Mouse (Mus musculus): ENCODE data around the gene Avpi1. TPM values are rescaled to one million over a fixed set of nuclear protein-coding genes. Genes with fewer than 3 reads are reported as not detected.

Gene Avpi1
- polyA plus RNA-seq, 1 experiment from 2014 or later = 29.5 TPM

- Histone ChIP-seq H3K4me2 (no peak overlapping the region), H3K4me1 (ENCODE audit: control insufficient read depth, insufficient read depth, low read length) (no peaks in the 10 kb centered on the region), H3K27ac (ENCODE audit: low read depth, low read length) (no peak overlapping the region), H3K9ac (ENCODE audit: low read depth, low read length) (no peak overlapping the region), H3K9me3 (replicated peaks; ENCODE audit: control insufficient read depth, low read length) (no peaks in the 10 kb centered on the region), H3K36me3 (ENCODE audit: control insufficient read depth, insufficient read depth, low read length) (no peaks in the 10 kb centered on the region), H3K27me3 (ENCODE audit: control insufficient read depth, insufficient read depth, low read length) (no peaks in the 10 kb centered on the region), H3K4me3 (ENCODE audit: low read depth, low read length) (no peak overlapping the region)
- ATAC-seq (replicated peaks; ENCODE audit: insufficient number of reproducible peaks, low FRiP score, low TSS enrichment) = no peak
- 79% methylated on average over 15 of the region's 15 CpGs for WGBS (ENCODE audit: insufficient replicate concordance)
Measured at GRCm38 (mm10) chr19:42138517-42139285, 9.8 kb upstream of the Avpi1 start.

- H3K27ac ChIP-seq (ENCODE audit: low read depth, low read length) = no peak overlapping the region
- H3K9ac ChIP-seq (ENCODE audit: low read depth, low read length) = no peak overlapping the region
- ATAC-seq (replicated peaks; ENCODE audit: insufficient number of reproducible peaks, low FRiP score, low TSS enrichment) = no peak
- H3K4me2 ChIP-seq = no peak overlapping the region
- no peaks in the 10 kb centered on the region for H3K9me3 ChIP-seq (replicated peaks; ENCODE audit: control insufficient read depth, low read length)
- H3K36me3 ChIP-seq (ENCODE audit: control insufficient read depth, insufficient read depth, low read length) = no peaks in the 10 kb centered on the region
- H3K4me3 ChIP-seq (ENCODE audit: low read depth, low read length) = no peak overlapping the region
- no peaks in the 10 kb centered on the region for H3K27me3 ChIP-seq (ENCODE audit: control insufficient read depth, insufficient read depth, low read length)
- 91% methylated on average over 4 of the region's 4 CpGs for whole genome bisulfite sequencing (ENCODE audit: insufficient replicate concordance)
- H3K4me1 ChIP-seq (ENCODE audit: control insufficient read depth, insufficient read depth, low read length) = no peaks in the 10 kb centered on the region
Measured at GRCm38 (mm10) chr19:42137167-42137672, 8.4 kb upstream of the Avpi1 start.

- Histone ChIP-seq H3K36me3 (ENCODE audit: control insufficient read depth, insufficient read depth, low read length) (no peaks in the 10 kb centered on the region), H3K4me3 (ENCODE audit: low read depth, low read length) (no peak overlapping the region), H3K9ac (ENCODE audit: low read depth, low read length) (no peak overlapping the region), H3K4me2 (no peak overlapping the region), H3K27ac (ENCODE audit: low read depth, low read length) (no peak overlapping the region), H3K27me3 (ENCODE audit: control insufficient read depth, insufficient read depth, low read length) (no peaks in the 10 kb centered on the region), H3K9me3 (replicated peaks; ENCODE audit: control insufficient read depth, low read length) (no peaks in the 10 kb centered on the region), H3K4me1 (ENCODE audit: control insufficient read depth, insufficient read depth, low read length) (no peaks in the 10 kb centered on the region)
- WGBS (ENCODE audit: insufficient replicate concordance) = 37% methylated on average over 5 of the region's 5 CpGs
- no peak for ATAC-seq (replicated peaks; ENCODE audit: insufficient number of reproducible peaks, low FRiP score, low TSS enrichment)
Measured at GRCm38 (mm10) chr19:42136126-42136525, 7.3 kb upstream of the Avpi1 start.

GRCm38 (mm10) chr19:42135070-42135469, 6.2 kb upstream of the Avpi1 start:
- Histone ChIP-seq H3K27ac (ENCODE audit: low read depth, low read length) (no peak overlapping the region), H3K4me3 (ENCODE audit: low read depth, low read length) (no peak overlapping the region), H3K4me2 (no peak overlapping the region), H3K9me3 (replicated peaks; ENCODE audit: control insufficient read depth, low read length) (no peaks in the 10 kb centered on the region), H3K36me3 (ENCODE audit: control insufficient read depth, insufficient read depth, low read length) (no peaks in the 10 kb centered on the region), H3K4me1 (ENCODE audit: control insufficient read depth, insufficient read depth, low read length) (no peaks in the 10 kb centered on the region), H3K9ac (ENCODE audit: low read depth, low read length) (no peak overlapping the region), H3K27me3 (ENCODE audit: control insufficient read depth, insufficient read depth, low read length) (no peaks in the 10 kb centered on the region)
- ATAC-seq (replicated peaks; ENCODE audit: insufficient number of reproducible peaks, low FRiP score, low TSS enrichment) = no peak

GRCm38 (mm10) chr19:42131101-42131500, 2.2 kb upstream of the Avpi1 start:
- H3K27ac ChIP-seq (ENCODE audit: low read depth, low read length) = no peak overlapping the region
- no peak overlapping the region for H3K4me2 ChIP-seq
- H3K36me3 ChIP-seq (ENCODE audit: control insufficient read depth, insufficient read depth, low read length) = no peaks in the 10 kb centered on the region
- ATAC-seq (replicated peaks; ENCODE audit: insufficient number of reproducible peaks, low FRiP score, low TSS enrichment) = no peak
- 68% methylated on average over 5 of the region's 5 CpGs for WGBS (ENCODE audit: insufficient replicate concordance)
- H3K4me1 ChIP-seq (ENCODE audit: control insufficient read depth, insufficient read depth, low read length) = peaks cover 21% of the 10 kb centered on the region
- H3K27me3 ChIP-seq (ENCODE audit: control insufficient read depth, insufficient read depth, low read length) = no peaks in the 10 kb centered on the region
- no peak overlapping the region for H3K4me3 ChIP-seq (ENCODE audit: low read depth, low read length)
- H3K9me3 ChIP-seq (replicated peaks; ENCODE audit: control insufficient read depth, low read length) = no peaks in the 10 kb centered on the region
- no peak overlapping the region for H3K9ac ChIP-seq (ENCODE audit: low read depth, low read length)

GRCm38 (mm10) chr19:42130294-42130606, 1.4 kb upstream of the Avpi1 start:
- Histone ChIP-seq H3K27ac (ENCODE audit: low read depth, low read length) (no peak overlapping the region), H3K27me3 (ENCODE audit: control insufficient read depth, insufficient read depth, low read length) (no peaks in the 10 kb centered on the region), H3K4me2 (no peak overlapping the region), H3K4me3 (ENCODE audit: low read depth, low read length) (no peak overlapping the region), H3K9me3 (replicated peaks; ENCODE audit: control insufficient read depth, low read length) (no peaks in the 10 kb centered on the region), H3K4me1 (ENCODE audit: control insufficient read depth, insufficient read depth, low read length) (peaks cover 27% of the 10 kb centered on the region), H3K36me3 (ENCODE audit: control insufficient read depth, insufficient read depth, low read length) (no peaks in the 10 kb centered on the region), H3K9ac (ENCODE audit: low read depth, low read length) (no peak overlapping the region)
- WGBS (ENCODE audit: insufficient replicate concordance) = 67% methylated on average over 3 of the region's 3 CpGs
- ATAC-seq (replicated peaks; ENCODE audit: insufficient number of reproducible peaks, low FRiP score, low TSS enrichment) = no peak

- peak overlapping the region; percentile 98 for H3K4me2 ChIP-seq
- peak overlapping the region; percentile 70 for H3K27ac ChIP-seq (ENCODE audit: low read depth, low read length)
- H3K27me3 ChIP-seq (ENCODE audit: control insufficient read depth, insufficient read depth, low read length) = no peaks in the 10 kb centered on the region
- WGBS (ENCODE audit: insufficient replicate concordance) = 34% methylated on average over 14 of the region's 14 CpGs
- ATAC-seq (replicated peaks; ENCODE audit: insufficient number of reproducible peaks, low FRiP score, low TSS enrichment) = no peak
- H3K4me3 ChIP-seq (ENCODE audit: low read depth, low read length) = peak overlapping the region; percentile 76
- no peaks in the 10 kb centered on the region for H3K36me3 ChIP-seq (ENCODE audit: control insufficient read depth, insufficient read depth, low read length)
- H3K9me3 ChIP-seq (replicated peaks; ENCODE audit: control insufficient read depth, low read length) = no peaks in the 10 kb centered on the region
- peaks cover 27% of the 10 kb centered on the region for H3K4me1 ChIP-seq (ENCODE audit: control insufficient read depth, insufficient read depth, low read length)
- H3K9ac ChIP-seq (ENCODE audit: low read depth, low read length) = peak overlapping the region; percentile 47
Measured at GRCm38 (mm10) chr19:42129509-42130293, 842 bp upstream of the Avpi1 start.

- no peaks in the 10 kb centered on the region; the same call in 1 of the 2 replicates for H3K36me3 ChIP-seq (ENCODE audit: control insufficient read depth, insufficient read depth, low read length)
- peak overlapping the region; percentile 98 for H3K4me2 ChIP-seq
- no peak for ATAC-seq (replicated peaks; ENCODE audit: insufficient number of reproducible peaks, low FRiP score, low TSS enrichment)
- no peaks in the 10 kb centered on the region for H3K9me3 ChIP-seq (replicated peaks; ENCODE audit: control insufficient read depth, low read length)
- no peaks in the 10 kb centered on the region for H3K27me3 ChIP-seq (ENCODE audit: control insufficient read depth, insufficient read depth, low read length)
- H3K4me3 ChIP-seq (ENCODE audit: low read depth, low read length) = peak overlapping the region; percentile 76
- H3K4me1 ChIP-seq (ENCODE audit: control insufficient read depth, insufficient read depth, low read length) = peaks cover 27% of the 10 kb centered on the region
- H3K27ac ChIP-seq (ENCODE audit: low read depth, low read length) = peak overlapping the region; percentile 89
- peak overlapping the region; percentile 89 for H3K9ac ChIP-seq (ENCODE audit: low read depth, low read length)
- WGBS (ENCODE audit: insufficient replicate concordance) = 4% methylated on average over 23 of the region's 23 CpGs
Measured at GRCm38 (mm10) chr19:42128052-42128740, 663 bp downstream of the Avpi1 start.
